Mouse (Mus musculus) intestine, postnatal 0 days (tissue): ENCODE results near the gene Lrrfip2. TPM values are rescaled to one million over a fixed set of nuclear protein-coding genes. Genes with fewer than 3 reads are reported as not detected.
A peak's percentile ranks its signal among the peaks of the same experiment; 100 is the strongest.

Source experiments
- ATAC-seq: fragments of 200-750 bp; cut with Nextera tagmentation; 2 replicates; pipeline ENCODE4 v1.8.0; 2017; ENCODE audit warnings: mild to moderate bottlenecking, moderate TSS enrichment, moderate library complexity
- H3K27ac ChIP-seq: fragments of 300-500 bp; sonication (generic); 2 replicates; pipeline ENCODE4 v1.5.1; 2014; ENCODE audit warnings: mild to moderate bottlenecking, low read depth, low read length, moderate library complexity
- H3K27me3 ChIP-seq: fragments of 300-500 bp; sonication (generic); replicated peaks from 2 replicates; pipeline ENCODE4 v1.6.1; 2014; ENCODE audit warnings: low read length, mixed read lengths; ENCODE audit not compliant: control insufficient read depth, insufficient read depth
- H3K36me3 ChIP-seq: fragments of 300-500 bp; sonication (generic); 2 replicates; pipeline ENCODE4 v1.6.1; 2014; ENCODE audit warnings: mild to moderate bottlenecking, moderate library complexity; ENCODE audit not compliant: control insufficient read depth, insufficient read depth
- H3K4me1 ChIP-seq: fragments of 300-500 bp; sonication (generic); replicated peaks from 2 replicates; pipeline ENCODE4 v1.6.1; 2014; ENCODE audit warnings: antibody characterized with exemption, low read length, mixed read lengths; ENCODE audit not compliant: control insufficient read depth, insufficient read depth
- H3K4me2 ChIP-seq: fragments of 300-500 bp; sonication (generic); replicated peaks from 2 replicates; pipeline ENCODE4 v1.6.1; 2014; ENCODE audit warnings: low read depth, mild to moderate bottlenecking, moderate library complexity
- H3K4me3 ChIP-seq: fragments of 300-500 bp; sonication (generic); 2 replicates; pipeline ENCODE4 v1.5.1; 2014; ENCODE audit warnings: low read depth, low read length
- H3K9ac ChIP-seq: fragments of 300-500 bp; sonication (generic); 2 replicates; pipeline ENCODE4 v1.6.1; 2014; ENCODE audit warnings: mild to moderate bottlenecking, low read depth, low read length
- H3K9me3 ChIP-seq: fragments of 300-500 bp; sonication (generic); 2 replicates; pipeline ENCODE4 v1.6.1; 2016; ENCODE audit warnings: mixed run types; ENCODE audit not compliant: control insufficient read depth
- CTCF ChIP-seq: sonication (generic); IDR thresholded peaks from 2 replicates; pipeline ENCODE4 v1.5.1; 2016; ENCODE audit warnings: low read depth, mild to moderate bottlenecking, control low read depth, antibody characterized with exemption, moderate library complexity
- WGBS: fragments of 180-500 bp; shearing (Covaris S2); extraction: QIAGEN DNeasy Blood & Tissue Kit; methylation state at CpG from one replicate; pipeline ENCODE4 v1.1.7; 2014; 5-methylcytosine and 5-hydroxymethylcytosine counted together
- polyA plus RNA-seq: library from polyadenylated mRNA; unstranded; fragments of >200 nt; fragmentation: Nextera tagmentation; extraction: Ambion mirVana; gene quantifications from 2 replicates; pipeline ENCODE4 v1.2.1, GENCODE M21; 2015

Lrrfip2 gene
- polyA plus RNA-seq, 1 experiment from 2014 or later, result 45.1 TPM

- ATAC-seq, result no peak
- Histone ChIP-seq H3K27ac (no peak overlapping the region), H3K9ac (no peak overlapping the region), H3K36me3 (no peaks in the 10 kb centered on the region), H3K27me3 (no peaks in the 10 kb centered on the region), H3K4me1 (no peaks in the 10 kb centered on the region), H3K4me3 (no peak overlapping the region), H3K9me3 (no peaks in the 10 kb centered on the region), H3K4me2 (no peak overlapping the region)
- 46% methylated on average over 5 of the region's 5 CpGs for WGBS
- no peak for TF ChIP-seq CTCF
Measured at GRCm38 (mm10) chr9:111094626-111095025, 22.8 kb upstream of the Lrrfip2 start.

- 76% methylated on average over 7 of the region's 7 CpGs for WGBS
- Histone ChIP-seq H3K9me3 (no peaks in the 10 kb centered on the region), H3K36me3 (no peaks in the 10 kb centered on the region), H3K27ac (no peak overlapping the region), H3K9ac (no peak overlapping the region), H3K27me3 (no peaks in the 10 kb centered on the region), H3K4me3 (no peak overlapping the region), H3K4me2 (no peak overlapping the region), H3K4me1 (no peaks in the 10 kb centered on the region)
- no peak for TF ChIP-seq CTCF
- ATAC-seq, result no peak
Measured at GRCm38 (mm10) chr9:111095710-111096109, 21.7 kb upstream of the Lrrfip2 start.

GRCm38 (mm10) chr9:111096419-111097326 lies 20.7 kb upstream of the Lrrfip2 start:
- no peak overlapping the region for H3K27ac ChIP-seq
- H3K9me3 ChIP-seq, result no peaks in the 10 kb centered on the region
- no peak overlapping the region for H3K4me3 ChIP-seq
- no peak overlapping the region for H3K9ac ChIP-seq
- WGBS, result 79% methylated on average over 16 of the region's 16 CpGs
- H3K36me3 ChIP-seq, result no peaks in the 10 kb centered on the region
- ATAC-seq, result no peak
- H3K27me3 ChIP-seq, result no peaks in the 10 kb centered on the region
- no peaks in the 10 kb centered on the region for H3K4me1 ChIP-seq
- TF ChIP-seq CTCF, result no peak
- no peak overlapping the region for H3K4me2 ChIP-seq

GRCm38 (mm10) chr9:111097543-111097942 lies 19.8 kb upstream of the Lrrfip2 start:
- no peak overlapping the region for H3K9ac ChIP-seq
- H3K4me1 ChIP-seq, result no peaks in the 10 kb centered on the region
- no peak overlapping the region for H3K4me3 ChIP-seq
- H3K4me2 ChIP-seq, result no peak overlapping the region
- no peaks in the 10 kb centered on the region for H3K36me3 ChIP-seq
- H3K27ac ChIP-seq, result no peak overlapping the region
- no peak for ATAC-seq
- no peaks in the 10 kb centered on the region for H3K9me3 ChIP-seq
- 67% methylated on average over 6 of the region's 6 CpGs for WGBS
- H3K27me3 ChIP-seq, result no peaks in the 10 kb centered on the region
- no peak for TF ChIP-seq CTCF

- Histone ChIP-seq H3K27me3 (no peaks in the 10 kb centered on the region), H3K4me2 (no peak overlapping the region), H3K9ac (no peak overlapping the region), H3K4me1 (no peaks in the 10 kb centered on the region), H3K36me3 (no peaks in the 10 kb centered on the region), H3K9me3 (no peaks in the 10 kb centered on the region), H3K4me3 (no peak overlapping the region), H3K27ac (no peak overlapping the region)
- no peak for TF ChIP-seq CTCF
- ATAC-seq, result peak; percentile 70
- WGBS, result 93% methylated on average over 3 of the region's 3 CpGs
Measured at GRCm38 (mm10) chr9:111100406-111100805, 17.0 kb upstream of the Lrrfip2 start.

GRCm38 (mm10) chr9:111103293-111103692 lies 14.1 kb upstream of the Lrrfip2 start:
- no peak overlapping the region for H3K27ac ChIP-seq
- 66% methylated on average over 5 of the region's 5 CpGs for WGBS
- H3K4me2 ChIP-seq, result no peak overlapping the region
- no peaks in the 10 kb centered on the region for H3K9me3 ChIP-seq
- no peaks in the 10 kb centered on the region for H3K4me1 ChIP-seq
- no peak for ATAC-seq
- no peak for TF ChIP-seq CTCF
- H3K27me3 ChIP-seq, result no peaks in the 10 kb centered on the region
- H3K36me3 ChIP-seq, result no peaks in the 10 kb centered on the region
- H3K4me3 ChIP-seq, result no peak overlapping the region
- no peak overlapping the region for H3K9ac ChIP-seq
